Mouse (Mus musculus) ES-Bruce4 (cell line): ENCODE measurements at regions not wholly inside any gene's neighbourhood (a gene's known extent, or its start where the extent isn't known, plus 50 kb on each side); places are given as distances from the start of the nearest gene placed in this dataset.

ENCODE experiments used
- CTCF ChIP-seq: IDR thresholded peaks from one replicate; pipeline ENCODE4 v1.8.1; 2011; ENCODE audit warnings: low read depth, low read length
- EP300 ChIP-seq: IDR thresholded peaks from 2 replicates; pipeline ENCODE4 v1.6.1; 2011; ENCODE audit warnings: low read depth, low read length; ENCODE audit not compliant: insufficient read depth
- POLR2A ChIP-seq: IDR thresholded peaks from one replicate; pipeline ENCODE4 v1.8.1; 2011; ENCODE audit warnings: low read length; ENCODE audit not compliant: insufficient read depth

DNA sequence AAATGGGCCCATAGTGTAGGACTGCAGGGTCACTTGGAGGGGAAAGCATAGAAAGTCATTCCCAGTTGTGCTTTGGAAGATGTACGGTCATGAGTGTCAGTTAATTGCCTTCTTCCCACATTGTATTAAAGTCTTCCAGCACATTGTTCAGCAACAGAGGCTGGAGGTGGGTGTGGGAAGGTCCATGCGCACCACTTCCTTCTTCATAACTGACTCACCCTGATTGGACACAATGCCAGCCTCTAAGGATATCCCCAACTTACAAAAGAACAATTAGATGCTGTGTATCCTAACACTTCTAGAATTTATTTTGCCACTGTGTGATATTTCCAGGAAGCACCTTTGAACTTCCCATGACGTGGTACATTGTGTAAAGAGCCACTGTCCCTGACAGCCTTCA lies 338.4 kb upstream of the Igfbp3 start:
- TF ChIP-seq POLR2A (no peak), CTCF (no peak), EP300 (no peak)
